Mouse (Mus musculus): Measurements from ENCODE around the gene Vangl1. TPM values are rescaled to one million over a fixed set of nuclear protein-coding genes. Genes with fewer than 3 reads are reported as not detected.
A peak's percentile ranks its signal among the peaks of the same experiment; 100 is the strongest.
"Not testable (repeated sequence)": the region's sequence is repeated elsewhere in the genome, so short reads cannot be mapped to it uniquely, and the experiment has no call there.

Vangl1 gene
- 10 to 100 TPM; 19.0 to 20.0 TPM for total RNA-seq (2021)
- long read RNA-seq, experiment 1, full-length matches to known transcripts, result 5 of 10 reads
- long read RNA-seq, experiment 1, partial matches to known transcripts, result 2 of 10 reads
- long read RNA-seq, experiment 1, other reads (novel, unspliced or antisense), result 3 of 10 reads
- long read RNA-seq, experiment 2, full-length matches to known transcripts, result 8 of 9 reads
- long read RNA-seq, experiment 2, partial matches to known transcripts, result 0 of 9 reads
- long read RNA-seq, experiment 2, other reads (novel, unspliced or antisense), result 1 of 9 reads

- peak; percentile 88 to 92 for DNase-seq
- intact Hi-C loops (cut with DNase I), result loop anchor here (5.0 kb wide), 1 partner anchor 37 kb away; no protein-coding TSS in a partner anchor
Observed at GRCm38 (mm10) chr3:102203781-102204721, at the start of gene Vangl1. Gene Vangl1 (minus strand): TSS chr3:102204693.

DNA sequence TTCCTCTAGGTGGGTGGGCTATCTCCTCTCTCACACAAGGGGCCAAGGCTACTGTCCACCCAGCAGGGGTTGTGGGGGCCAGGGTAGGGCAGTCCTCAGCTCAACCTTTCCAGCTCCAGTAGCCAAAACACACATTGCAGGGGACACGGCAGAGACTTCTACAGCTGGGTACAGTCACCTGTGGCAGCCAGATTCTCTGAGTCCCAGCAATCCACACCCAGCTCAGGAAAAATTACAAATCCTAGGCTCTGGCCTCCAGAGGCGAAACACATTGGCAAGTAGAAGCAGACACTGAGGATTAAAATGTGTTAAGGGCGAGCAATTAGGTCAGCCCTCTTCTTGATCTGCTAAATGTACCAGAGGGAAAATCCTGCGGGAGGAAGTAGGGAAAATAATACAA lies 49.1 kb upstream of the Vangl1 start:
- intact Hi-C loops (cut with DNase I), result loop anchor here (2.0 to 10.0 kb wide), 2 partner anchors 211 to 551 kb away; partner anchors contain the start of gene Ngf
- no peak for DNase-seq

GRCm38 (mm10) chr3:102252927-102253326 lies 48.4 kb upstream of the Vangl1 start:
- no peak for DNase-seq
- intact Hi-C loops (cut with DNase I), result loop anchor here (2.0 to 10.0 kb wide), 2 partner anchors 212 to 552 kb away; partner anchors contain the start of gene Ngf

DNA sequence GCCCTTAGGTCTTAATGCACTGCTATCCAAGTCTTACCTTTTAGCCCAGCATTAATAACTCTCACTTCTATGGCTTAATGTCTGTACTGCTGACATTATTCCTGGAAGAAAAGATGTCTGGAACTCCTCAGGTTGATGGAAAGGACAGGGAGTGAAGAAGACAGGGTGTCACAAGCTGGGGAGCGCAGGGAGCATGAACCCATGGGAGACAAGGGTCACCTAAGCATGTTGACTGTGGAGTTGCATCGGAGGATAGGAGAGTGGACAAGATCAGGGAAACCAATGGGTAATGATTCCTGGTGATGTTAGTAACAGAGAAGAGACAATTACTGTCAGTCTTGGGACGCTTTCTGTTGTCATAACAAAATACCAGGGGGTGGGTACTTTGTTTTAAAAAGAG lies 46.4 kb upstream of the Vangl1 start:
- no peak for DNase-seq
- intact Hi-C loops (cut with DNase I), result loop anchor here (10.0 kb wide), 1 partner anchor 214 kb away; the partner anchor contains the start of gene Ngf

DNA sequence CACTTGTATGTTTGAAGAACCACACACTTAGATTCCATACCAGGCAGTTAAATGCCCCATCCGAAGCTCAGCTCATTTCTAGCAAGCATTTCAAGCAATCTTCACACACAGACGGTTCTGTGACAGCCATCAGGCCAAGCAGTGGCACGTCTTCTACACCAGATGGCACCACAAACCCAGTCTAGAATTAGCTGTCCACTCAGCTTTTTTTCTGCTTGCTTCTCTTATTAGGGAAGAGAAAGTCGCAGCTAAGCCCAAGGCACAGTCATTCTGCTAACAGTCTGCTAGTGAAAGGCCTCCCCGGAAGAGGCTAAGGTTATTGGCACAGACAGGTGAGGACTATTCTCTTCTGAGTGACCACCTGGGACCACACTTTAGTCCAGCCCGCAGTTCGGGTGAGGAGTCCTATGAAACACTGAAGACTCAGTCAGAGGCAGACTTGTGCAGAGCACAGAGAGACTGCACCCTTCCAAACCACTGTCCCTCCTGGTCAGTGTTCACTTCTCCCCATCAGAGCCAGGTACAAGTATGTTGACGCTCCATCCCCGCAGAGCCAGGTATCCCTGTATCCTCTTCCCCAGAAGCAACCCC lies 45.0 kb upstream of the Vangl1 start:
- intact Hi-C loops (cut with DNase I), result loop anchor here (1.0 to 10.0 kb wide), 2 partner anchors 355 to 443 kb away; no protein-coding TSS in a partner anchor
- DNase-seq, result peak; percentile 61 to 73

DNA sequence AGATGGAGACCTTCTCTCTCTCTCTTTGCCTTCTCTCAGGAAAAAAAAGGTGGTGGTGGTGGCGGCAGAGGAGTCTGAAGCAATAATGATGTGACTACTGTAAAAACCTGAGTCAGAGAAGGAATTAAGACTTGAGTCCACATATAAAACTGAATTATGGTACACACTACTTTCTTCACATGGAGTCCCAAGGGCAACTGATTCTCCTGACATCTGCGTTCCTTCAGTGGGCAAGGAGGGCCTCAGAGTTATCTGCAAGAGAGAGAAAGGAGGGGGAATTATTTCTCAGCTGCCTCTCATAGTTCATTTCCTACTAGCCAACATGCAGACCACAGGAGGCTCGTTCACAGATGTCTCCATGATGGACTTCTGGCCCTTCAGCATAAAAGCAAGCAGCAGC lies 40.1 kb upstream of the Vangl1 start:
- intact Hi-C loops (cut with DNase I), result loop anchor here (5.0 to 10.0 kb wide), 2 partner anchors 122 to 350 kb away; no protein-coding TSS in a partner anchor
- no peak for DNase-seq

GRCm38 (mm10) chr3:102242854-102243253 lies 38.4 kb upstream of the Vangl1 start:
- intact Hi-C loops (cut with DNase I), result loop anchor here (1.0 to 10.0 kb wide), 3 partner anchors 121 to 348 kb away; no protein-coding TSS in a partner anchor
- DNase-seq, result peak in 1 of 2 experiments; percentile 40

GRCm38 (mm10) chr3:102231418-102232134 lies 27.1 kb upstream of the Vangl1 start:
- intact Hi-C loops (cut with DNase I), result no loop called here
- no peak for DNase-seq

DNA sequence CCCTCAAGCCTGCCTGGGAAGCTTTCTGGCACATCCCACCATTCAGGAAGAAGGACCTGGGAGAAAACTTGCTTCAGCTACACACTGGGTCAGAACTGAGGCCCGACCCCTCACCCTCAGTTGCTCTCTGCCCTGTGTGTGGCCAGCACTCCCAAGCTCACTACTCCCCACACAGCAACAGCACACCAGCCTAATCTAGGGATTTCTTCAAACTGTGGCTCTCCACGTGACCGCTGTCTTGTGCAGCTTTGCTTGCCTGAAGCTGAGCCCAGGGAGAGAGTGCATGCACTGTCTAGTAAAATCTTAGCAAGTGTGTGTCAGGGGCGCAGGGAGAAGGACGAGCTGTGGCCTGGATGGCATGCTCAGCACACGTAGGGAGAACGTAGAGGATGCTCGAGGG lies 18.3 kb upstream of the Vangl1 start:
- DNase-seq, result no peak
- intact Hi-C loops (cut with DNase I), result no loop called here

- intact Hi-C loops (cut with DNase I), result no loop called here
- DNase-seq, result no peak
Observed at GRCm38 (mm10) chr3:102218301-102218700, 13.8 kb upstream of the Vangl1 start.

DNA sequence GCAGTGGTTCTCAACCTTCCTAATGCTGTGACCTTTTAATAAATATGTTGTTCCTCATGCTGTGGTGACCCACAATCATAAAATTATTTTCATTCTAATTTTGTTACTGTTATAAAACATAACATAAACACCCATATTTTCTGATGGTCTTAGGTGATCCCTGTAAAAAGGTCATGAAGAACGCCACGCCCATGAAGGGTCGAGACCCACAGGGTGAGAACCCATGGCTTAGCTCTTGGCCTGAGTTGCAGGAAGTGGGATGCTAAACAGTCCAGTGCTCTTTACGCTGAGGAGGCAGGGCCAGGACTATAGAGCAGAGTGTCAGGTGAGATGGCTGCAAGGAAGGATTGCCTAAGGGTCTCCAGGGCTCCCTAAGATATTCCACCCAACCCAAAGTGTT lies 10.2 kb upstream of the Vangl1 start:
- DNase-seq, result no peak
- intact Hi-C loops (cut with DNase I), result no loop called here

DNA sequence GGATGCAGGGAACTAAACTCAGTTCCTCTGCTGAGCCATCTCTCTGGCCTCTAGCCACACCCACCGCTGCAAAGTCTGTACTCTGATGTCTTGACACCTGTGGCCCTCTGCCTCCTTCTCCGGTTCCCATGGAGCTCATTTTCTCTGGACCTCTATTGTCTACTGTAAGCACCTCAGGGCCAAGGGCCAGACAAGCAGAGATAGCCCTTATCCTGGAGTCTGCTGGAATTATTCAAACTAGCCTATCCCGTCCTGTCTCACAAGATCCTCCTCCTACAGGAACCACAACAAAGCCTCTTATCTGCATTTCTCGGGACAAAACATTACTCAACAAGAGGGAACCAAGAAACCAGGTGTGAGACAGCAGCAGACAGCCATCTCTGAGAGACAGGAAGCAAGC lies 9.8 kb upstream of the Vangl1 start:
- intact Hi-C loops (cut with DNase I), result no loop called here
- DNase-seq, result no peak

- no peak for DNase-seq
- intact Hi-C loops (cut with DNase I), result no loop called here
Observed at GRCm38 (mm10) chr3:102212896-102213295, 8.4 kb upstream of the Vangl1 start.

DNA sequence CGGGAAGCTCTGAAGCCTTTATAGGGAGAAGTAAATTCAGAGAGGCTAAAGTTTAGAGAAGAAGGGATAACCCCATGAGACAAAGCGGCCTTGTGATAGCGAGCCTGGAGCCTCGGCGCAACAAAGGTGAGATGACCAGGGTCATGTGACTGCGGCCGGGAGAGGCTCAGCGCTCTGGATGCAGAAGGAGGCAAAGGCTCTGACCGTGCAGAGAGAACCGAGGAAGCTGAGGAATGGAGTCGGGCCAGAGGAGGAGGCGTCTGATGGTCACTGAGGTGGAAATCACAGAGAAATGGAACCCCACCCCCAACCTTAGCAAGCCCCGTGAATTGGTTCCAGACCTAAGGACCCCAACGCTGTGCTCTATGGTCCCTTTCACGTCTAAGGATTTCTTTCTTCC lies 7.8 kb upstream of the Vangl1 start:
- DNase-seq, result no peak
- intact Hi-C loops (cut with DNase I), result no loop called here

DNA sequence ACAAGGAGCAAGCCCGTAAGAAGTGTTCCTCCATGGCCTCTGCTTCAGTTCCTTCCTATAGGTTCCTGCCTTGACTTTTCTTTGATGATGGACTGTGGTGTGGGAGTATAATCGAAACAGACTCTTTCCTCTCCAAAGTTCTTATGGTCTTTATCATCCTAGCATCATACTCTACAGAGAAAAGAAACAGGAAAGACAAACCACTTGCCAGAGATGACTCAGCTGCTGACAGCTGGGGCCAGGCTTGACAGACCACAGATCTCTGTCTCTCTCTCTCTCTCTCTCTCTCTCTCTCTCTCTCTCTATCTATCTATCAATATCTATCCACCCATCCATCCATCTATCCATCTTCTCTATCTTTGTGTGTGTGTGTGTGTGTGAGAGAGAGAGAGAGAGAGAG lies 6.8 kb upstream of the Vangl1 start:
- no peak for DNase-seq
- intact Hi-C loops (cut with DNase I), result no loop called here

DNA sequence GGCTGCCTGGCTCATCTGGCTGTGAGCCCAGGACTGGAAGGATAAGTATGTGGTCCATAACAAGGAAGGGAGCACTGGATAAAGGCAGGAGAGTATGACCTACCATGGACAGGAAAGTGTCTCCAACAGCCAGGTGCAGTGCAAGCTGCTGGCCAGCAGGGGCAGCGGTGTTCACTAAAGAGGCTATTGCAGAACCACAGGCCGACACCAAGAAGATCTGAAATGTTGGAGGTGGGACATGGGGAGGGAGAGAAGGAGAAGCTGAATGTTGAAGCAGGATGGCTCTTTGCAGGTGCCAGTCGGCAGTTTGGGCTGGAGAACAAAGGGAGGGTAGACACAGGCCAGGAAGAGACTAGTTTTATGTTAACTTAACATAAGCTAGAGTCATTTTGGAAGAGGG lies 6.3 kb upstream of the Vangl1 start:
- DNase-seq, result peak in 1 of 2 experiments; percentile 45
- intact Hi-C loops (cut with DNase I), result no loop called here

DNA sequence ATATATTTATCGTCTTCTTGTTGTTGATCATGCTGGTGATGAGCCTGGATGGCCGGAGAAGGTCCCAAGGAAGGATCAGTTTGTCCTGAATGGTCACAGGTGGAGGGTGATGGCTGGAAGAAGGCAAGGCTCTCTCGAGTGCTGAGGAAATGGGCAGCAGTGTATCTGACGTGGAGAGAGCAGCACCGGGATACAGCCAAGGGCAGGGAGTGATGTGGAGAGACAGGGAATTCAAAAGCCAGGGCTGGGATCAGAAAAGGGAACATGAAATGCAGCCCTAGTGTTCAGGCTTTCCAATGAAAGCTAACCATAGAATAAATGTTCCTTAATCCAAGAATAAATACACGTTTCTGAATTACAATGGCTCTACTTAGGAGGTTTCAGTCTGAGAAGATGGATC lies 4.4 kb upstream of the Vangl1 start:
- DNase-seq, result no peak
- intact Hi-C loops (cut with DNase I), result no loop called here

DNA sequence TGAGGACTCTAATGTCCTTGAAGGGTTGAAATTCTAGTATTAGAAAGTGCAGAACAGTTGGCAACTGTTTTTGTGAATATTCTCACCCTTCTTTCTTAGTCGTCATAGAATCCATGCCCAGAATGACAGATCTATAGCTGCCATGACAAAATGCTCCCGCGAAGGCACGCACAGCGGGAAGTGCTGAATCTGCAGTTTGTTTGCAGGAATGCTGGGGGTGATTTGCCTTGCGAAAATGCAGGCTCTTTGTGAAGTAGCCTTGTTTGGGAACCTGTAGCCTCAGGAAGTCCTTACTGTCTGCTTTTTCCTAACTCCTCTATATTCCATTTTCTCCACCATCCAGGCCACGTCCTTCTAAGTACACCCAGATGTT lies 951 bp upstream of the Vangl1 start:
- intact Hi-C loops (cut with DNase I), result no loop called here
- no peak for DNase-seq

DNA sequence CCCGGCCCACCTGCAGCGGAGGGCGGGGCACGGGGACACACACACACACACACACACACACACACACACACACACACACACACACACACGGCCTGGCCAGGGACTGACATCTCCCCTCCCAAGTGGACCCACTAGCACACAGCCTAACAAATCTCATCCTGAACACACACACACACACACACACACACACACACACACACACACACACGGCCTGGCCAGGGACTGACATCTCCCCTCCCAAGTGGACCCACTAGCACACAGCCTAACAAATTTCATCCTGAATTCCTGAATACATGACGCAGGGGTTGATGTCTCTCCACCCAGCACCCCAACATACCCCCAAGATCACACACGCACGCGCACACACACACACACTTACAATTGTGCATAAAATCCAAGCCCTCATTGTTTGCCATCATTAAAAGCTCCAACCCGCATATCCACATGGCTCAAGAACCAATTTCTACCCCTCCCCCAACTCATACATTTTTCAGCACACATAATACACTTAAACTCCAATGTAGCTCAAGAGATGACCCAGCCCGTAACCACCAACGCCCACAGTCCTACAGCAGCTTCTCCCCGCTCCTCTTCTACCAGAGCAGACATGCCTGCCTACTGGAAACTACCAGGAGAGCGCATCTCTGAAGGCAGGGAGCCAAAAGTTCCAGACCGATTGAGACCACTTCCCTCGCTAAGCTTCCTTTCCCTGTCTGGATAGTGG lies 403 bp upstream of the Vangl1 start:
- DNase-seq, result not testable (repeated sequence)
- intact Hi-C loops (cut with DNase I), result loop anchor here (5.0 kb wide), 1 partner anchor 38 kb away; no protein-coding TSS in a partner anchor
